Mouse (Mus musculus) midbrain, embryonic 10.5 days (tissue): ENCODE data around the gene Zbtb16. TPM values are rescaled to one million over a fixed set of nuclear protein-coding genes. Genes with fewer than 3 reads are reported as not detected.

ENCODE experiments used
- DNase-seq: peaks from one replicate; pipeline ENCODE4 v3.0.0-alpha.2; 2017; ENCODE audit warnings: low spot score
- H3K27ac ChIP-seq: fragments of 300-500 bp; sonication (generic); replicated peaks from 2 replicates; pipeline ENCODE4 v1.5.1; 2016; ENCODE audit warnings: mild to moderate bottlenecking
- H3K27me3 ChIP-seq: fragments of 300-500 bp; sonication (generic); 2 replicates; pipeline ENCODE4 v1.6.1; 2016; ENCODE audit warnings: low read depth, mild to moderate bottlenecking; ENCODE audit not compliant: poor library complexity, severe bottlenecking
- H3K36me3 ChIP-seq: fragments of 300-500 bp; sonication (generic); 2 replicates; pipeline ENCODE4 v1.6.1; 2016; ENCODE audit warnings: mild to moderate bottlenecking, moderate library complexity
- H3K4me1 ChIP-seq: fragments of 300-500 bp; sonication (generic); 2 replicates; pipeline ENCODE4 v1.6.1; 2016
- H3K4me3 ChIP-seq: fragments of 300-500 bp; sonication (generic); 2 replicates; pipeline ENCODE4 v1.5.1; 2016; ENCODE audit warnings: mild to moderate bottlenecking, moderate library complexity
- H3K9me3 ChIP-seq: fragments of 300-500 bp; sonication (generic); replicated peaks from 2 replicates; pipeline ENCODE4 v1.6.1; 2016; ENCODE audit warnings: mild to moderate bottlenecking
- WGBS: fragments of 180-500 bp; shearing (Covaris S2); methylation state at CpG from one replicate; pipeline ENCODE4 v1.1.7; 2016; 5-methylcytosine and 5-hydroxymethylcytosine counted together
- polyA plus RNA-seq: library from polyadenylated mRNA; unstranded; fragments of >200 nt; fragmentation: Nextera tagmentation; extraction: Ambion mirVana; gene quantifications from 2 replicates; pipeline ENCODE4 v1.2.1, GENCODE M21; 2016

Gene Zbtb16
- polyA plus RNA-seq, 1 experiment from 2014 or later: 48.1 TPM

- peak; percentile 10 for DNase-seq
- Histone ChIP-seq H3K4me3 (no peak overlapping the region), H3K36me3 (no peaks in the 10 kb centered on the region), H3K9me3 (no peaks in the 10 kb centered on the region), H3K27ac (no peak overlapping the region), H3K27me3 (peaks cover 11% of the 10 kb centered on the region; the same call in 1 of the 2 replicates), H3K4me1 (peaks cover 10% of the 10 kb centered on the region)
- WGBS: 72% methylated on average over 15 of the region's 15 CpGs
These were observed 197.7 kb downstream of the Zbtb16 start for GRCm38 (mm10) chr9:48638176-48638803.

- Histone ChIP-seq H3K36me3 (no peaks in the 10 kb centered on the region), H3K4me3 (no peak overlapping the region), H3K27ac (no peak overlapping the region), H3K27me3 (peaks cover 11% of the 10 kb centered on the region; the same call in 1 of the 2 replicates), H3K9me3 (no peaks in the 10 kb centered on the region), H3K4me1 (peaks cover 10% of the 10 kb centered on the region)
- WGBS: 91% methylated on average over 7 of the region's 7 CpGs
- DNase-seq: peak; percentile 10
These were observed 198.9 kb downstream of the Zbtb16 start for GRCm38 (mm10) chr9:48637161-48637560.

DNA sequence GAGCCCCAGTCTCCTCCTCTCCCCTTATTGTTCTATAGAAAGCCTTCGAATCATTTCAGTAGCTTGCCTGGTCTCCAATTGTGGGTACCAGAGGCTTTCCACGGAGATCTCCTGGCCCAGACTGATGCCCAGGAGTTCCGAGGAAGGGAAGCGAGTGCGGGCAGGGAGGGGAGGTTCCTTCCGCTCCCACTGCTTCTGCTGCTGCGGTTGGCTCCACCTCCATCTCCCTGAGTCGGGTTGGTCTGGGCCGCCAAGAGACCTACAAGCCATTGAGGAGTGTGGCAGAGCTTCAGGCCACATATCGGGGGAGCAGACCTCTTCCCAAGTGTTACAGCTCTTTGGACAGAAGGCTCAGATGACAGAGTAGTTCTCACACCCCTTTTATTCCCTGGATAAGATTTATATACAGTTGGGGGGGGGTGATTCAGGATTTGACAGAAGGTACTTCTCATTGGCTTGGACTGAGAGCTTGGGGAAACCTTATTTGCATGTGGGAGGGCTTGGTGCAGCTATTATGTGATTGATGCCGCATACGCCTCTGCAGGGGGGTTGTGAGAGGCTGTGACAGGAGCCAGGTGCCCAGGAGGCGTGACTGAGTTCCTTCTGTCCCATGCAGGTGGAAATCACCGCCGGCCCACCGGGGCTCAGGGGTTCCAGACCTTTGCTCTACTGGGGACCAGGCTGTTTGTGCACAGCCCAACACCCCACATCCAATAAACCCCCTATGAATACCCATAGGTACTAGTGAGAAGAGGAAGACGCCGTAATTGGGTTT, 200.3 kb downstream of the Zbtb16 start:
- Histone ChIP-seq H3K27ac (no peak overlapping the region), H3K27me3 (peaks cover 11% of the 10 kb centered on the region; the same call in 1 of the 2 replicates), H3K4me3 (no peak overlapping the region), H3K9me3 (no peaks in the 10 kb centered on the region), H3K36me3 (no peaks in the 10 kb centered on the region), H3K4me1 (peaks cover 10% of the 10 kb centered on the region)
- whole genome bisulfite sequencing: 44% methylated on average over 18 of the region's 18 CpGs
- DNase-seq: peak; percentile 14

DNA sequence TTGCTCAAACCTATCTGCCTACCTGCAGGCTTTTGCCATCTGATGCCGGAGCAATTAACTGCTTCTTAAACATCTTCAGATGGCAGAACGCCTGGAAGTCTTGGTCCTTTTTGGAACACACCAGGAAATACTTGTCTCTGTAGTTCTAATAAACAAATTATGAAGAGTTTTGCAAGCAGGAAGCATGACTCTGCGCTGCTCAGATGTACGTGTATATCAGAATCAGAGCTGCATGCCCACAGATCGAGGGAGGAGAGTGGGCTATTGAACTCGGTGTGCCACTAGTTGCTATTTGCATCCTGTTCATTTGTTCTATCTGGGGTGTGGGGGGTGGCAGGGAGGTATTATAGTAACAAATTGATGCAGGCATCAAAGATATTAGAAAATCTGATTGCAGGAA, 202.9 kb downstream of the Zbtb16 start:
- H3K36me3 ChIP-seq: no peaks in the 10 kb centered on the region
- 85% methylated on average over 6 of the region's 6 CpGs for WGBS
- no peak for DNase-seq

GRCm38 (mm10) chr9:48619268-48619667, 216.8 kb downstream of the Zbtb16 start:
- H3K4me1 ChIP-seq: peaks cover 29% of the 10 kb centered on the region
- H3K36me3 ChIP-seq: no peaks in the 10 kb centered on the region
- WGBS: 77% methylated on average over 1 of the region's 1 CpGs
- H3K27me3 ChIP-seq: no peaks in the 10 kb centered on the region
- no peak overlapping the region for H3K4me3 ChIP-seq
- no peak for DNase-seq
- H3K27ac ChIP-seq: no peak overlapping the region
- no peaks in the 10 kb centered on the region; the same call in 1 of the 2 replicates for H3K9me3 ChIP-seq

More for the DNA sequence above, 202.9 kb downstream of the Zbtb16 start:
- Histone ChIP-seq H3K4me3 (no peak overlapping the region), H3K4me1 (peaks cover 10% of the 10 kb centered on the region), H3K9me3 (no peaks in the 10 kb centered on the region), H3K27ac (no peak overlapping the region), H3K27me3 (peaks cover 11% of the 10 kb centered on the region; the same call in 1 of the 2 replicates)

DNA sequence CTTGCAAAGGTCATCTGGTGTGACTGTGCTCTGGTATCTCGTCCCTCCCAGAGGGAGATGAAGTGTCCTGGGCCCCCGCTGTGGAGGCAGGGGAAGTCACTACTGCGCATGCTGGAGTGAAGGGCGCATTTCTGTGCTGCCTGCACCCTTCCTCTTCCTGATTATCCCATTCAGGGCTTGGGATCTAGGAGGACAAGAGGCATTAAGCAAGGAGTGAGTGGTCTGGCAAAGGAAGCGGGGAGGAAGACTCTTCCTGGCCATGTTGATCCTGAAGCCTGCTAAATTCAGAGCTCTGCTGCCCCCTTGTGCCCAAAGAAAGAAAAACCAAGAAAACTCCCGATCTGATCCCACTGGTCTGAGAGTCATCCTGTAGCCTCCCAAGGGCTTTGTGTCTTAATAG, 217.4 kb downstream of the Zbtb16 start:
- Histone ChIP-seq H3K27ac (peak overlapping the region; percentile 62; the same call in 1 of the 2 replicates), H3K4me1 (peaks cover 29% of the 10 kb centered on the region), H3K27me3 (no peaks in the 10 kb centered on the region), H3K9me3 (no peaks in the 10 kb centered on the region; the same call in 1 of the 2 replicates), H3K36me3 (no peaks in the 10 kb centered on the region), H3K4me3 (no peak overlapping the region)
- 26% methylated on average over 6 of the region's 6 CpGs for WGBS
- peak; percentile 84 for DNase-seq

- H3K36me3 ChIP-seq: no peaks in the 10 kb centered on the region
- H3K4me1 ChIP-seq: peaks cover 29% of the 10 kb centered on the region
- no peak overlapping the region for H3K4me3 ChIP-seq
- no peaks in the 10 kb centered on the region for H3K9me3 ChIP-seq
- H3K27me3 ChIP-seq: no peaks in the 10 kb centered on the region
- no peak for DNase-seq
- WGBS: 81% methylated on average over 8 of the region's 8 CpGs
- peak overlapping the region; percentile 62; the same call in 1 of the 2 replicates for H3K27ac ChIP-seq
These were observed 217.9 kb downstream of the Zbtb16 start for GRCm38 (mm10) chr9:48618111-48618510.

- no peak overlapping the region for H3K4me3 ChIP-seq
- no peaks in the 10 kb centered on the region for H3K9me3 ChIP-seq
- H3K27me3 ChIP-seq: no peaks in the 10 kb centered on the region
- 92% methylated on average over 3 of the region's 3 CpGs for WGBS
- peaks cover 29% of the 10 kb centered on the region for H3K4me1 ChIP-seq
- no peak for DNase-seq
- no peaks in the 10 kb centered on the region for H3K36me3 ChIP-seq
- no peak overlapping the region for H3K27ac ChIP-seq
These were observed 218.5 kb downstream of the Zbtb16 start for GRCm38 (mm10) chr9:48617511-48618010.

DNA sequence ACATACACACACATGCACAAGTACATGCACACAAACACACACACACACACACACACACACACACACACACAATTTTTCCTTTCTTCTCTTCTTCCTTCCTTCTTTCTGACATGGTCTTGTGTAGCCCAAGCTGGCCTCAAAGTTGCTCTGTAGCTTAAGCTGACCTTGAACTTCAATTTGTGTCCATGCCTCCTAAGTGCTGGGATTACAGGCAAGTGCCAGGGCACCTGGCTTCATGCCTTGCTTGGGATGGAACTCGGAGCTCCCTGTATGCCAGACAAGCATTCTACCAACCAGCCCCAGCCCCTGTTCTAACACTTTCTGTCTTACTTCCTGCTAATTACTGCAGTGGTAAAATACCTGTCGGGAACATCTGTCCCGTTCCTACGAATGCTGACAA, 222.8 kb downstream of the Zbtb16 start:
- Histone ChIP-seq H3K27ac (no peak overlapping the region), H3K4me3 (no peak overlapping the region), H3K4me1 (peaks cover 11% of the 10 kb centered on the region), H3K36me3 (no peaks in the 10 kb centered on the region), H3K27me3 (no peaks in the 10 kb centered on the region), H3K9me3 (no peaks in the 10 kb centered on the region)
- peak; percentile 3 for DNase-seq
- 89% methylated on average over 4 of the region's 4 CpGs for WGBS

DNA sequence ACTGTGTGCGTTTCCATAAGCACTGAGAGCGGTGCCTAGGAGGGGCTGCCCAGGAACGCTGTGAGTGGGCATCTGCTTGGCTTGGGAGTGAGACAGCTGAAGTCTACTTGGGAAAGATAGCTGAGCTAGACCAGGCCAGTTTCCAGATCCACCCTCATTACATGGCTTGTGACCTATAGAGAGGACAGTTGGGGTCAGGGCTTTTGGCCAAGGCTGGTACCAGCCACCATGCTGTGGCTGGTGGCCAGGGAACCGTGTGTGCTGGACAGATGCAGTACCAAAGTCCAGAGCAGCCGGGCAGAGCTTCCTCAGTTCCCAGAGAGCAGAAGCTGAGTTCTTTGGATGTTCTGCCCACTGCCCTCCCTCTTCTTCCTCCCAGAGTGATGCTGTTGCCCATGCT, 223.5 kb downstream of the Zbtb16 start:
- Histone ChIP-seq H3K27ac (no peak overlapping the region), H3K4me3 (no peak overlapping the region), H3K9me3 (no peaks in the 10 kb centered on the region), H3K27me3 (no peaks in the 10 kb centered on the region), H3K36me3 (no peaks in the 10 kb centered on the region), H3K4me1 (peaks cover 9% of the 10 kb centered on the region)
- 86% methylated on average over 5 of the region's 5 CpGs for WGBS
- DNase-seq: peak; percentile 5

DNA sequence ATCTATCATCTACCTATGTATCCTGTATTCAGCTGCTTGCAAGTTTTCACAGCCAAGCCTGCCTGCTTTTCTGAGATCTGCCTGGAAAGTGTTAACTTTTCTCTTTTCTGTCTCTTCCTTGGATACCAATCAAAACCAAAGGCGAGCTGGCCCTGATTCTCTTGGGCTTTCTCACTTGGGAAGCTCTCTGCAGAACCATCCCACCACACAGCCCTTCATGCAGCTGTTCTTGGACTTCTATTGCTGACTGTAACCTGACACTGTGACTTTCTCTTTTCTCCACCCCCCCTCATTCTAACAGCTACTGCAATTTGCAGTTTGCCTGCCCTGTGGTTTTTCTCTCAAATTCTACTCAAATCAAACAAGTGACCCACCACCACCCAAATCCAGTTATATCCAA, 225.0 kb downstream of the Zbtb16 start:
- Histone ChIP-seq H3K27ac (no peak overlapping the region), H3K4me1 (peaks cover 7% of the 10 kb centered on the region), H3K4me3 (no peak overlapping the region), H3K27me3 (no peaks in the 10 kb centered on the region), H3K9me3 (no peaks in the 10 kb centered on the region), H3K36me3 (no peaks in the 10 kb centered on the region)
- 22% methylated on average over 1 of the region's 1 CpGs for WGBS
- DNase-seq: peak; percentile 2

GRCm38 (mm10) chr9:48609734-48610133, 226.3 kb downstream of the Zbtb16 start:
- H3K4me1 ChIP-seq: peaks cover 12% of the 10 kb centered on the region
- WGBS: 84% methylated on average over 4 of the region's 4 CpGs
- DNase-seq: peak; percentile 6
- no peaks in the 10 kb centered on the region for H3K9me3 ChIP-seq
- no peak overlapping the region for H3K4me3 ChIP-seq
- no peaks in the 10 kb centered on the region for H3K36me3 ChIP-seq
- no peak overlapping the region for H3K27ac ChIP-seq
- H3K27me3 ChIP-seq: no peaks in the 10 kb centered on the region

GRCm38 (mm10) chr9:48607417-48607816, 228.6 kb downstream of the Zbtb16 start:
- no peak overlapping the region for H3K27ac ChIP-seq
- DNase-seq: peak; percentile 27
- 53% methylated on average over 7 of the region's 7 CpGs for WGBS
- no peak overlapping the region for H3K4me3 ChIP-seq
- H3K9me3 ChIP-seq: no peaks in the 10 kb centered on the region
- H3K27me3 ChIP-seq: no peaks in the 10 kb centered on the region
- no peaks in the 10 kb centered on the region for H3K36me3 ChIP-seq
- peaks cover 12% of the 10 kb centered on the region for H3K4me1 ChIP-seq
